Comparison of ENCODE assay signal across 7 mouse cellular contexts in genomic region chr5:140948009-140948408, GRCm38 (mm10). TPM values are rescaled to one million over a fixed set of nuclear protein-coding genes. Genes with fewer than 3 reads are reported as not detected.
DNase-seq lines count a peak whose midpoint lies in the region; ATAC-seq and TF ChIP-seq lines count a peak whose summit lies in the region.

No protein-coding gene starts in this region.

- H3K9ac ChIP-seq in forebrain, embryonic 14.5 days (ENCODE audit: low read length), result no peak overlapping the region

- no peak overlapping the region for H3K4me2 ChIP-seq in forebrain, embryonic 14.5 days (ENCODE audit: low read length)

- TF ChIP-seq CTCF in gastrocnemius, adult 2 months (IDR thresholded peaks at IDR 0.05), result no peak

- intact Hi-C loops in gastrocnemius, adult 2 months (cut with DNase I), result no loop called here

- no peak overlapping the region for H3K4me3 ChIP-seq in forebrain, embryonic 14.5 days (ENCODE audit: low read depth, low read length)
- H3K4me3 ChIP-seq in gastrocnemius, adult 2 months, result no peak overlapping the region

- ATAC-seq in CD4-positive, CD25-positive, alpha-beta regulatory T cell, adult 4 months, result peak; percentile 85
- peak; percentile 90 for ATAC-seq in frontal cortex, adult (ENCODE audit: low TSS enrichment)
- ATAC-seq in megakaryocyte progenitor cell, adult 5-6 weeks (replicated peaks; ENCODE audit: poor library complexity), result peak; percentile 91
- no peak for ATAC-seq in forebrain, embryonic 14.5 days

- no peak overlapping the region for H3K27ac ChIP-seq in forebrain, embryonic 14.5 days (ENCODE audit: low read depth, low read length)
- no peak overlapping the region for H3K27ac ChIP-seq in gastrocnemius, adult 2 months

- peak; percentile 81 for DNase-seq in layer of hippocampus, adult 11-12 months (ENCODE audit: low spot score)
- DNase-seq in thymus, postnatal 0 days (ENCODE audit: low spot score), result peak; percentile 93
- DNase-seq in forebrain, embryonic 14.5 days (ENCODE audit: low spot score), result no peak
- DNase-seq in gastrocnemius, adult 2 months, result no peak

- H3K9me3 ChIP-seq in forebrain, embryonic 14.5 days (replicated peaks; ENCODE audit: control insufficient read depth, low read length), result no peaks in the 10 kb centered on the region

- no peaks in the 10 kb centered on the region for H3K36me3 ChIP-seq in forebrain, embryonic 14.5 days (ENCODE audit: control insufficient read depth, insufficient read depth, low read length)

- no peaks in the 10 kb centered on the region for H3K4me1 ChIP-seq in forebrain, embryonic 14.5 days (ENCODE audit: control insufficient read depth, insufficient read depth, low read length)

- WGBS in forebrain, embryonic 14.5 days, result 82% methylated on average over 10 of the region's 10 CpGs

- H3K27me3 ChIP-seq in forebrain, embryonic 14.5 days (replicated peaks; ENCODE audit: control insufficient read depth, insufficient read depth, low read length), result peaks cover 2% of the 10 kb centered on the region

RNA-seq across cellular contexts. Expression of gene Card11, which starts 52.4 kb away (rescaled TPM):
- polyA plus RNA-seq in CD4-positive, CD25-positive, alpha-beta regulatory T cell, adult 4 months (2017; shearing (Covaris generic)), result 10 to 100 TPM; 43.6 to 81.1 TPM
- total RNA-seq in megakaryocyte progenitor cell, adult 5-6 weeks (2015), result 0.20 and 0.32 TPM in 2 replicates
- total RNA-seq in megakaryocyte progenitor cell, adult 5-6 weeks (2017), result 0.17 and 0.20 TPM in 2 replicates
- 20.0 and 20.5 TPM in 2 replicates for polyA plus RNA-seq in thymus, postnatal 0 days (2015; fragmentation: Nextera tagmentation; extraction: Ambion mirVana)
- polyA plus RNA-seq in forebrain, embryonic 14.5 days (2014; fragmentation: Nextera tagmentation; extraction: Ambion mirVana), result 0.10 TPM in 1 of 2 replicates, not detected in the other
- under 1 TPM; 0.17 to 0.23 TPM for total RNA-seq in gastrocnemius, adult 2 months (2021)

Comparison
In these comparisons a context has a peak if more than half of its experiments do, and no peak if none do; other contexts are left out.
1. DNase-seq: peak in layer of hippocampus, adult 11-12 months (single experiment) and thymus, postnatal 0 days (single experiment); none in forebrain, embryonic 14.5 days (single experiment) and gastrocnemius, adult 2 months (single experiment).
2. RNA of gene Card11, which starts 52.4 kb away (polyA plus RNA-seq): 43.6 to 81.1 TPM in CD4-positive, CD25-positive, alpha-beta regulatory T cell, adult 4 months and 20.0 to 20.5 TPM in thymus, postnatal 0 days; 0.10 TPM in forebrain, embryonic 14.5 days; every median in the first group is over 10 times any median in the second.